Mouse (Mus musculus): ENCODE measurements around the gene Cox8a.

The Cox8a gene

GRCm38 (mm10) chr19:7182273-7182949 lies 35.0 kb downstream of the Cox8a start:
- peak; percentile 78 for DNase-seq

- DNase-seq: no peak
Measured at GRCm38 (mm10) chr19:7181496-7181895, 35.9 kb downstream of the Cox8a start.

DNA sequence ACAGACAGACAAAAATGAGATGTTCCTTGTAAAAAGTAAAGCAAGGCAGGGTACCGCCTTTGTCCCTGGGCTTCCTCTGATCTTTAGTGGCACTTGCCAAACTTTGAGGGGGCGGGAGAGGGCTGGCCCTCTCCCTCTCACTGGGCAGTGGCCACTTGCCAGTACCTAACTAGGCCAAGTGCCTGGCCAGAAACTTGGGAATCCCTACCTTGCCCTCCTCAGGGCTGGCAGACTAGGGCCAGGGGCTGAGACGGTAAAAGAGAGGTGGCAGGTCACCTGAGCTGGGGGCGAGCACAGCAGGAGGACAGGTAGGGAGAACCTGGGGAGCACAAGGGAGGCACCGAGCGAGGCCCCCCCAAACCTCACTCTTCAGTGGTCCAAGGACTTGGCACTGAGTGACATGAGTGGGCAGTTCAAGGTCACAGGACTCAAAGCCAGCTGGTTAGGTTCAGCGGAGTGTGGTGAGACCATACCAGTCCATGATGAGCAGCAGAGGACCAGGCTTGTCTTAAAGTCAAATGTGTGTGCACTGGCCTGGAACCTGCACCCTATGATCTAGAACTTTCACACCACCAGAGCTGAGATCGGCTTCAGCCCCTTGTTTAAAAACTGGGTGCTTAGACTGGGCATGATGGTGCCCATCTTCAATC lies 36.5 kb downstream of the Cox8a start:
- peak; percentile 65 for DNase-seq

DNA sequence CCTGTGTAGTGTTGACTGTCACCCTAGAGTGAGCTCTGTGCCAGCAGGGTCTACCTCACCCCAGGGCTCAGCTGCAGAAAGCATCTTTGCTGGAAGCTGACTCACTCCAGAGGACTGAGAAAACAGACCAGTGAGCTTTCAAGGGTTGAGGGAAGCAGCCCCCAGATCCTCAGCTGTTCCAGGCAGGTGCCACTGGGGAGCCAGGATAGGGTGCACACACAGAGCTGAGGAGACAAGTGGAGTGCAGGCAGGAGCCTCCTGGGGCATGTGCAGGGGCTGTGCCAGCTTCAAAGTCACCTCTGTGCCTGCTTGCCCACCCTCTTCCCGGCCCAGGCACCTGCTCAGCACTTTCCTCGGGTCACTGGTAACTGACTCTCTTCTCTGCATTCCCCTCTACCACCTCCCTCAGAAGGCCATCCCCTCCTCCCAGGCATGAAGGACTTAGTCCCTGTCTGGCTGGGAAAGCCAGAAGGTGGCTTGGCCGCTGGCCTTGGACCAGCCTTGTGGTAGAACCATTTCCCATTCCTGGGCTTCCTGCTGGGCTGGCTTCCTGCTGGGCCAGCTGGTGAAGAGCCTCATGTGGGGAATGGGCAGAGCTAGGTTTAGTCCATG lies 38.5 kb downstream of the Cox8a start:
- peak; percentile 83 for DNase-seq

- DNase-seq: no peak
Measured at GRCm38 (mm10) chr19:7177804-7178511, 39.5 kb downstream of the Cox8a start.

DNA sequence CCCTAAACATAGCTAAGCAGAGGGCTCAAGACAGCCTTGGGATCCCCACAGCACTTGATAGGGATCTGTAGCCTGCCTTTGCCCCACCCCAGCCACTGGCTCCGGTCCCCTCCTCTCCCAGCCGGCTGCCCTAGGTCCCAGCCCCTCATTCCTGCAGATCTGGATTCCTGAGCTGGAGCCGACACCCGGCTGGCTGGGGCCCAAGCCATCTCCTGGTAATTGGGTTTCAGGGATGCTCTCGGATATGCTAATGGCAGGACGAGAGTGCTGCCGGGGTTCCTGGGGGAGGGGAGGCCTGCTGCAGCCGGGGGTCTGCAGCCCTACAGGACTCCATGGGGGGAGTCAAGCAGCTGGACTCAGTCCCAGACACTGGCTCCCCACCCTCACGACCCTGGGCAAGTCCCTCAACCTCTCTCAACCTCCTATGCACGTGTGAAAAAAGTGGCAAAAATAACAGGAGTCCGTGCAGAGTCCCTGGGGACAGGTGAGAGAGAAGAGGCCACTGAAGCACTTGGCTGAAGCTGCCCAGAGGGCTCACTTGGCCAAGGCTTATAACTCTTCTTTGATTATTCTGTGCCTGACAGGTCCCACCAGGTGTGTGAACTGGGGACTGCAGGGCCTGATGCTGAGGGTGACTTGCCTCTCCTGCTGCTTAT lies 41.2 kb downstream of the Cox8a start:
- no peak for DNase-seq

GRCm38 (mm10) chr19:7172051-7172866 lies 45.2 kb downstream of the Cox8a start:
- DNase-seq: no peak

DNA sequence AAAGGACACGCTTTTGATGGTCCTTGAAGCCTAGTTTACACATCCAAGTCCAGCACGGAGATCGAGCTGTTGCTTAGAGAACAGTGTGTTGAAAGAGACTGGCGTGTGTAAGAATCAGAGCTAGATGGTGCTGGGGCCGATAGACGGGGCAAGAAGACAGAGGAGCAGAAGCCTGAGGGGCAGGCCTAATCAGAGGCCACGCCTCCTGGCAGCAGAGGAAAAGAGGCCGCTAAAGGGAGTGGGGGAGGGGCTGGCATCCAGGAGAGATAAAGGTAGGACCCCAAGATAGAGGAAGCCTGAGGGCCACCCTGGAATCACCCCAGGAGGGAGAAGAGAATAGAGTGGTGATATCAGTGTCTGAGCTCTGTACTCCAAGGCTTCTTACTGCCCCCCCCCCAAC lies 46.0 kb downstream of the Cox8a start:
- DNase-seq: no peak

- DNase-seq: no peak
Measured at GRCm38 (mm10) chr19:7170916-7171315, 46.5 kb downstream of the Cox8a start.

DNA sequence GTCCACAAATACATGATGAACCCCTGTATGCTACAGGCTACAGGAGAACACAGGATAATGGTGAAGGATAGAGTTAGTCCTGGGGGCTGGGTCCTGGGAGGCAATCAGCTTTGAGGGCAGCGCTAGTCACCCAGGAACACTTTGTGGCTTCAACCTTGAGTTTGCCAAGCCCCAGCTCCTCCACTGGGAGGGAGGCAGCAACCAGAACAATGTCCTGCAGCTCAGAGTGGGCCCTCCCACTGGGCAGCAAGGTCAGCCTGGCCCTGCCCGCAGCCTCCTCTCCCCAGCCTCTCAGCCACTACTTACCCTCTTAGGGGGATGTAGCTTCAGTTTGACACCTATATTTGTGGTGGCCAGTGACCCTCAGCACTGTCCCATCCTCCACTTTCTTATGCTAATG lies 49.0 kb downstream of the Cox8a start:
- no peak for DNase-seq

- no peak for DNase-seq
Measured at GRCm38 (mm10) chr19:7166767-7167166, 50.6 kb downstream of the Cox8a start.

DNA sequence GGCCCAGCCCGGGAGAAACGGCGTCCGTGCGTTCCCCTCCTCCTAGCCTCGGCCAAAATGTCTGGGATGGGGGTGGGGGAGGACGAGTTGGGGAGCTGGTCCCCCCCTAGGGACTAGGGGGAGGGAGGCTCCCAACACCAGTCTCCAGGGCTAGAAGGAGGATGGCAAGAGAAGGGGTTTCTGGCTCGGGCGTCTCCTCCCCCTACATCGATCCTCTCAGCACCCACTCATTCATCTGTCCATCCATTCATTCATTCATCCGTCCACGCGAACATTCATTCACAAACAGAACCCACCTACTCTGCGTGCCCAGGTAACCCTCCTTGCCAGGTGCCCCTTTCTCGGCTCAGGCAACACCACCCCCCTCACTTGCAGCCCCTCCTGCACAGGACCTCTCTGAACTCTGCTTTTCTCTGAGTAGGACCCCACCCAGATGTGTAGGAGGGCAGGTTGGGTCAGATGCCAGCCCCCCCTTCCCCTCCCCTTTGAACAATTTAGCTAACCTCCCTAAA lies 51.2 kb downstream of the Cox8a start:
- DNase-seq: peak; percentile 74

- DNase-seq: no peak
Measured at GRCm38 (mm10) chr19:7165509-7166199, 51.8 kb downstream of the Cox8a start.
